Mouse (Mus musculus): ENCODE measurements around the gene Pdzd8.

Gene Pdzd8

DNA sequence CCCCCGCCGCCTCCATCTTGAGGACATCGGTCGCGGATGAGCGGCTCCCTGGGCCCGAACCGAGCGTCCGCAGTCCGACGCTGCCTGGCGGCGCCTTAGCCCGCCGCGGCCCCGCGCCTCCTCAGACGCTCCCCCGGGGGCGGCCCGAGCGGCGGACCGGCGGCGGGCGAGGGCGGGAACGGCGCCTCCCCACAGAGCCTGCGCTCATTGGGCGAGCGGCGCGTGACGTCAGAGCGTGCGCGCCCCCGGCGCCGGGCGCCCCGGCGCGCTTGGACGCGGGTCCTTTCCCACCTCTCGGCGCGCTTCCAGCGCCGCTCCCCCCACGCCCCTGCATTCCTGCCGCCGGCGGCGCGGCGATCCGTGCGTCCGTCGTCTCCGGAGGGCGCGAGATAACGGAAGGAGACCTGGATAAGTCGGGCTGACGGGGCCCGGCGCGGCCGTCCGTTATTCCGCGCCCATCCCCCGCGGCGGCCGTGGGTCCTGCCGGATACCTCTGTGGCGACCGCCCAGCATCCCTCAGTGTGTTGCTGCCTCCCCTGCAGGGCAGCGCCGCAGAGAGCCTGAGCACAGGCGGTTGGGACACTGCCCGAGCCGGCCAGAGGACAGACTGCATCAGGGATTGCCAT, at the start of gene Pdzd8:
Gene Pdzd8 (minus strand): TSS at position 123 of the 626 bp plus-strand sequence.
- peak; percentile 36 for DNase-seq (ENCODE audit: low read depth, low spot score)

GRCm38 (mm10) chr19:59393777-59394441, 48.3 kb upstream of the Pdzd8 start:
- no peak for DNase-seq (ENCODE audit: low read depth, low spot score)

GRCm38 (mm10) chr19:59388847-59389606, 43.4 kb upstream of the Pdzd8 start:
- peak; percentile 39 for DNase-seq (ENCODE audit: low read depth, low spot score)

DNA sequence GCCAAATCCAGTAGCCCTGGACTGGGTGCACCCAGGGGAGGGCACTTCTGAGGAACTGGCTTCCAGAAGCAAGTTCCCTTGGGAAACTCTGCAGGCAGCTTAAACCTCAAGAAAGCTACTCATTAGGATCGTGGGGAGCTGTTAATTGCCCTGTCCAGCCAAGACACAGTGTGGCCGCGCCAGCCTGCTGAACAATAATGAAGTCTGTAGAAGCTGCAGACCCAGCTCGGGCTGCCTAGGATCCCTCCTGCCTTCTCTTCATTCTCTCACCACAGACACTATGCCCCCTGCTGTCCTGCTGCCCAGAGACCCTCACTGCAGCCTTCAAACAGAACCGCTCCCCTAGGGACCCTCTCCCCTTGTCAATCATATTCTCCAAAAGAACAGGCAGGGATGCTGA, 42.8 kb upstream of the Pdzd8 start:
- DNase-seq (ENCODE audit: low read depth, low spot score): no peak

DNA sequence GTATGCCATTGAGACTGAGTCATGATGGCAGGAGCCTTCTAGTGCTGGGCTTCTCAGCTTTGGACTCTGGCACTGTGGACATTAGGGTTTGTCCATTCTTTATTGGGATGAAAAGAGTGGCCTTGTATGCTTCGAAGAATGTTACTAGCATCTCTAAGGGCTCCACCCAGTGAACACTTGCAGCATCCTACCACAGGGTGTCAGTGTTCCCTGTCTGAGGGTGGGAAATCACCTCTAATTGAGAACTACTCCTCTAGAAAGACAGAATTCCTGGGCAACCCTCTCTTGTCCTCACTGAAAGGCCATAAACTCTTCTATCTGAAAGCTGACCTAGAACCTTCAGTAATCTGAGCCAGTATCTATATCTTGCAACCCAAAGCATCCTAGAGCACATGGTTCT, 41.6 kb upstream of the Pdzd8 start:
- no peak for DNase-seq (ENCODE audit: low read depth, low spot score)

DNA sequence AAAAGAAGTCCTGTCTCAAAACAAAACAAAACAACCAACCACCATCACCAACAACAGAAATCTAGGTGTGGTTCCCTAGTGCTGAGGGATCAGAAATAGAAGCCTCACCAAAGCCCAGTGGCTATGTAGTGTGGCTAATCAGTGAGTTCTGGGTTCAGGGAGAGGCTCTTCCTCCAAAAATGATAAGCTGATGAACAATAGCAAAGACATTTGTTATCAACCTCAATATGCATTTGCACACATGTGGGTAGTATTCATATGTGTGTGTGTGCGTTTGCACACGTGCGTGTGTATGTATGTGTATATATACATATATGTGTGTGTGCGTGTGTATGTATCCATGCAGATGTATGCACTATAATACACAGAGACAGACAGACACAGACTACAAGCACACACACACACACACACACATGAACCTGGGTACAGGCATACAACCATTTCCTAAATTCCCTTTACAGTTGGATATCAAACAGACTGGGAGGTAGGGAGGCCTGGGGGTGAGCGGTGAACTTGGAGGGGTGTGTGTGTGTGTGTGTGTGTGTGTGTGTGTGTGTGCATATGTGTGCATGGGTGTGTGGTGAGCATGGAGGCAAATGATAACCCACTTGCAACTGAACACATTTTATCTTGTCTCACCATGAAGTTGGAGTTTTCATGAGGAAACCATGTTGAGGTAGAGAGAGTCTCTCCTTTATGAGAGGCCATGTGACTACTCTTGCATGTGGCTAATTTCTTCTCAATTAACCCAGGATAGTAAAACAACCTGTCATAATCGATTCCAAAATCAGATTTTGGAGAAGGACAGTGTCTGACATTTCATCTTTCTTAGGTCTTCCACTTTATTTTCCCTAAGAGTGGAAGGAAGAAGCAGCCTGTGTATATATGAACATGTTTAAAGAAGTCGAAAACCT, 39.3 kb upstream of the Pdzd8 start:
- no peak for DNase-seq (ENCODE audit: low read depth, low spot score)

DNA sequence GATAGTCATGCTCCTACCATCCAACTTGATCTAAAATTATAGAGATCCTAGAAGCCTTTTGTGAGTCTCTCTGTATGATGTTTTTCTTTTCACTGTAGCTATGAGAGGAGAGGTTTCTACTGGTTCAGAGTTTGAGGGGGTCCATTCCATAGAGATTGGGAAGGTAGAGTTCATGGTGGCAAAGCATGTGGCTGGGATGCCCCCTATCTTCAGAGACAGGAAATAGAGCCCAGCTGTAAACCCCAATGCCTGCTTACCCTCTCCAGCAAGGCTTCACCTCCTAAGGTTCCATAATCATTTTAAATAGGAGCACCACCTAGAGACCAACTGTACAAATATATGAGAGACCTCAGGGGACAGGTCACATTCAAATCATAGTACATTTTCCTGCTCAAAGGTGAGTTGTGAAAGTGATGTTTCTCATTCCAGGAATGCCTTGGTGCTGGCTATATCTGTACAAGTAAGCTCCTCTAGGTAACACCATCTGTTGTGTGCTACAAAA, 36.9 kb upstream of the Pdzd8 start:
- no peak for DNase-seq (ENCODE audit: low read depth, low spot score)

DNA sequence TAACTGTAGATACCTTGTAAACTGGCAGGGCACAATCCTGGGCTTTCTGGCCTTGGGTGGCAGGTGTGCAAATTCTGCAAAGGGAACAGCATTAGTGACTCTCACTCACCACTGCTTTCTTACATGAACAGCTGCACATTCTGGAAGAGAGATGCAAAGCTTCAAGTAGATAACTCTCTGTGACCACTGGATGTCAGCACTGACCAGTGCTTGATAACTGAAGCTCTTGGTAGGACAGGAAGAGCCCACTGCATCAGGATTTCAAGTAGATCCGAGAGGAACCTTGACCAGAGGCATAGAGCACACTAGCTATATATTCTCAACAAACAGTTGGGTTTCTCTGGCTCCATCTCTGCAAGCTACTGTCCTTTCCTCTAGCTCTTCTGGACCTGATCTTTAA, 34.4 kb upstream of the Pdzd8 start:
- DNase-seq (ENCODE audit: low read depth, low spot score): no peak

DNA sequence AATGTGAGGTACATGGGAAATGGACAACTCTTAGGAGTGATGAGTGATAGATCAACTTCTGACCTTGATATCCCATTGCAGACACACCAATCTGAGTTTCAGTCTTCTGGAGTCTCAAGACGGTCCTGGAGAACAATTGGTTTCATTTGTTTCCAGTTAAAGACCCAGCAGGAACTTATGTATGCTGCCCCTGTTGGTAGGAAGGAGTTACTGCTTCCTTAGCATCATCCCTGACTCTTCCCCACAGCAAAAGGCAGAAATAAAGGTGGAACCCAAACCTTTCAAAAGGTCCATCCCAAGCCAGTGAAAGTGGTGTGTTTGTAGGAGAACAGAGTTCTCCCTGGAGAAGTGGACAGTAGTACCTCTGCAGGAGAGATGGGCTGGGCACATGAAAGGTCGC, 30.9 kb upstream of the Pdzd8 start:
- no peak for DNase-seq (ENCODE audit: low read depth, low spot score)

GRCm38 (mm10) chr19:59374940-59375339, 29.4 kb upstream of the Pdzd8 start:
- DNase-seq (ENCODE audit: low read depth, low spot score): no peak

GRCm38 (mm10) chr19:59372928-59373327, 27.3 kb upstream of the Pdzd8 start:
- DNase-seq (ENCODE audit: low read depth, low spot score): no peak

DNA sequence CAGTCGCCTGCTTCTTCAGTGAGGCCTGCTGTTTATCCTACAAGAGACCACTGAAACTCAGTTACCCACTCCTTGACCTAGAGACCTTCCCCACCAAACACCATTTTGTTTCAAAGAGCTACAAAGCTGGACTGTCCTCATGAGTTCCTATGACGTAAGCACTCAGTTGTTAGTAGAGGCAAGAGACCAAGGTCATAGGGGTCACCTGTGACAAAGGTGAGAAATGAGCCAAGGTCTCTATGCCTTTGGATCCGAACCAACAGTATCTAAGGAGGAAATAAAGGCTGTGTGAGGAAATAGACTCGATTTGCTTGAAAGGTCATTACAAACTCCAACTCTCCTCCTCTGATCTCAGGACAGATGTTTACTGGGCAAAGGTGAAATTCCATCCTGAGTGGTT, 25.4 kb upstream of the Pdzd8 start:
- no peak for DNase-seq (ENCODE audit: low read depth, low spot score)

GRCm38 (mm10) chr19:59367892-59368291, 22.3 kb upstream of the Pdzd8 start:
- DNase-seq (ENCODE audit: low read depth, low spot score): no peak

GRCm38 (mm10) chr19:59366724-59367123, 21.1 kb upstream of the Pdzd8 start:
- DNase-seq (ENCODE audit: low read depth, low spot score): no peak

GRCm38 (mm10) chr19:59363666-59364065, 18.1 kb upstream of the Pdzd8 start:
- no peak for DNase-seq (ENCODE audit: low read depth, low spot score)

GRCm38 (mm10) chr19:59362646-59363045, 17.1 kb upstream of the Pdzd8 start:
- DNase-seq (ENCODE audit: low read depth, low spot score): no peak

DNA sequence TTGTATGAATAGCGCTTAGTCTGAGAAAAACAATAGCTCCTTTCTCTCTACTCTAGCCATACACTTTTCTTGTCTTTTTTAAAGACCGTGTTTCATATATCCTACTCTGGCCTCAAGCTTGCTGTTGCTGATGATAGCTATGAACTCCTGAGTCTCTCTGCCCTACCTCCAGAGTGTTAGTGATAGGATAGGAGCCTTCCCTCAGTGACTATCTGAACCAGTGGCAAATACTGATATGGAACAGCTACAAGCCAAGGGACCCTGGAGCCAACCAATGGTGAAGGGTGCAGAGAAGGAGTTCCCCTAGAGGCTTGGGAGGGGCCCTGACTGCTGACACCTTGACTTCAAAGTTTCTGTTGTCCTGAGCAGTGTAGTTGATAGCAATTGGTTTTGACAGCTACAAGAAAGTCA, 14.9 kb upstream of the Pdzd8 start:
- DNase-seq (ENCODE audit: low read depth, low spot score): no peak

DNA sequence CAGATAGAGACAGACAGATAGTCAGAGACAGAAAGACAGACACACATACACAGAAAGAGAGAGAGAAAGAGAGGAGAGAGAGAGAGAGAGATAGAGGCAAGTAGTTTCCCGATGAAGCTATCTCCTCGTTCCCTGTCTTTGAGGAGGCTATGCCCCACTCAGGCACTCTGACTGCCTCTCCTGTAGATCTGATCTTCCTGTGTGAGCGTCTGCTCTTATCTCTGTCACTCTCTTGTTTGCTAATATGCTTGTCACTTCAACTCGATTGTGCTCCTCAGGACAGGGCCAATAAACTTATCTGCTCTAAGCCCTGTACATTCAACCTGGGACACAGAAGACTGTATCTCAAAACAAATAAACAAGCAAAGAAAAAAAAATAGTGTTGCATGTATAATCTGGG, 13.6 kb upstream of the Pdzd8 start:
- no peak for DNase-seq (ENCODE audit: low read depth, low spot score)

GRCm38 (mm10) chr19:59357878-59358277, 12.3 kb upstream of the Pdzd8 start:
- no peak for DNase-seq (ENCODE audit: low read depth, low spot score)

- DNase-seq (ENCODE audit: low read depth, low spot score): no peak
Measured at GRCm38 (mm10) chr19:59356843-59357595, 11.4 kb upstream of the Pdzd8 start.

DNA sequence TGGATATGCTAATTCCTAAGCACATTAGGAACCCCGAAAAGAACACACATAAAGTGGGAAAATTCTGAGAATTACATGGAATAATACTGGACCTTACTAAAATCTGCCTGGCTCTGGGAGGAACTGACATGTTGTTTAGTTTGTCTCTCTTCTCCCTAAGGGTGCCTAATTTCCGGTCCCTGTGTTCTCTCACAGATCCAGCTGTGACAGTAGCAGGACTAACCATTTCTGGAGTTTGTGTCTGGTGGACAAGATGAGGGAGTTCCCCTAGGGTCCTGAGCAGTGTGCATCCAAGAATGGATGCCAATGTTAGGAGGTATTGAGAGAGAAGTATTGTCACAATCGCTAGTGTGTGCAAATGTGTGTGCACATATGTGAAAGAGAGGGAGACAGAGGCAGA, 10.8 kb upstream of the Pdzd8 start:
- no peak for DNase-seq (ENCODE audit: low read depth, low spot score)

Measured in telencephalon, adult 2 months (tissue).